Mouse (Mus musculus) olfactory bulb, adult 2 months (tissue): Measurements from ENCODE around the gene Olfr459. TPM values are rescaled to one million over a fixed set of nuclear protein-coding genes. Genes with fewer than 3 reads are reported as not detected.

Experiments used
- H3K27ac ChIP-seq: fragments of 200-500 bp; 2 replicates; pipeline ENCODE4 v1.5.1; 2012; ENCODE audit warnings: low read depth, low read length; ENCODE audit not compliant: insufficient read depth
- H3K4me1 ChIP-seq: fragments of 200-500 bp; 2 replicates; pipeline ENCODE4 v1.6.1; 2012; ENCODE audit warnings: low read length; ENCODE audit not compliant: control insufficient read depth, insufficient read depth
- H3K4me3 ChIP-seq: fragments of 200-500 bp; 2 replicates; pipeline ENCODE4 v1.5.1; 2012; ENCODE audit warnings: mild to moderate bottlenecking, low read depth, low read length, moderate library complexity; ENCODE audit not compliant: insufficient read depth
- CTCF ChIP-seq: fragments of 200-500 bp; IDR thresholded peaks from 2 replicates; pipeline ENCODE4 v1.5.1; 2012; ENCODE audit warnings: low read depth, mild to moderate bottlenecking, low read length, moderate library complexity; ENCODE audit not compliant: insufficient read depth
- POLR2A ChIP-seq: fragments of 200-500 bp; IDR thresholded peaks from 2 replicates; pipeline ENCODE4 v1.6.1; 2012; ENCODE audit warnings: mild to moderate bottlenecking, low read depth, low read length, moderate library complexity; ENCODE audit not compliant: insufficient read depth
- WGBS: fragments of 180-500 bp; shearing (Covaris S2); methylation state at CpG from one replicate; pipeline ENCODE4 v1.1.7; 2018; 5-methylcytosine and 5-hydroxymethylcytosine counted together
- polyA plus RNA-seq: library from polyadenylated mRNA; stranded (reverse); fragments of >200 nt; gene quantifications from 2 replicates; pipeline ENCODE4 v1.2.4, GENCODE M21; 2012; ENCODE audit warnings: low replicate concordance; ENCODE audit not compliant: missing spikeins, insufficient read depth, insufficient read length

The Olfr459 gene
- not detected in 2 replicates for polyA plus RNA-seq

- 80% methylated on average over 7 of the region's 7 CpGs for WGBS
- Histone ChIP-seq H3K27ac (no peak within 1 kb of the TSS), H3K4me3 (no peak within 1 kb of the TSS), H3K4me1 (no peaks in the 10 kb centered on the region)
- TF ChIP-seq CTCF (no peak), POLR2A (no peak)
Observed at GRCm38 (mm10) chr6:41775077-41775476, at the start of gene Olfr459. Olfr459 (minus strand) TSS chr6:41775177.

- Histone ChIP-seq H3K27ac (no peak overlapping the region), H3K4me3 (no peak overlapping the region), H3K4me1 (no peaks in the 10 kb centered on the region)
- no peak for TF ChIP-seq POLR2A
- no peak for TF ChIP-seq CTCF
Observed at GRCm38 (mm10) chr6:41824086-41824485, 49.1 kb upstream of the Olfr459 start.

GRCm38 (mm10) chr6:41786700-41787099 lies 11.7 kb upstream of the Olfr459 start:
- Histone ChIP-seq H3K4me1 (no peaks in the 10 kb centered on the region), H3K4me3 (no peak overlapping the region), H3K27ac (no peak overlapping the region)
- TF ChIP-seq CTCF: no peak
- no peak for TF ChIP-seq POLR2A
- 85% methylated on average over 2 of the region's 2 CpGs for WGBS

GRCm38 (mm10) chr6:41775721-41776120 lies 744 bp upstream of the Olfr459 start:
- Histone ChIP-seq H3K27ac (no peak overlapping the region), H3K4me1 (no peaks in the 10 kb centered on the region)

DNA sequence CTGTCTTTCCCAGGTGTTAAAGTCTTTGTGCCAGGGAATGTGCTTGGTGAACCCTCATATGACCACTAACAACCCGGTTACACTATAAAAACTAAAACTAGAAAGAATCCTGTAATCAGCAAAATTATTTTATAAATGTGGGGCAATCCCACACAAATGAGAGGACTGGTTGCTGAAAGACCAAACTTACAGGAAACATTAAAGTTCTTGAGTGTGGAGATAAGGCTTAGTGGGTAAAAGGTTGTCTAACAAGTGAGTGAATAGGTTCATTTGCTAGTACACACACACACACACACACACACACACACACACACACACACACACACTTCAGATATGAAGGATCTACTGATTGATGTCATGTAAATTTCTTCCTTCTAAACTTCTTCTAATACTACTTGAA lies 5.1 kb downstream of the Olfr459 start:
- no peak for TF ChIP-seq CTCF
- no peak for TF ChIP-seq POLR2A
- no peak overlapping the region for H3K4me3 ChIP-seq
- H3K4me1 ChIP-seq: no peaks in the 10 kb centered on the region
- no peak overlapping the region for H3K27ac ChIP-seq
- WGBS: 82% methylated on average over 1 of the region's 1 CpGs

More at GRCm38 (mm10) chr6:41775721-41776120, 744 bp upstream of the Olfr459 start:
- 52% methylated on average over 6 of the region's 6 CpGs for WGBS
- TF ChIP-seq CTCF (no peak), POLR2A (no peak)
- no peak overlapping the region for H3K4me3 ChIP-seq

DNA sequence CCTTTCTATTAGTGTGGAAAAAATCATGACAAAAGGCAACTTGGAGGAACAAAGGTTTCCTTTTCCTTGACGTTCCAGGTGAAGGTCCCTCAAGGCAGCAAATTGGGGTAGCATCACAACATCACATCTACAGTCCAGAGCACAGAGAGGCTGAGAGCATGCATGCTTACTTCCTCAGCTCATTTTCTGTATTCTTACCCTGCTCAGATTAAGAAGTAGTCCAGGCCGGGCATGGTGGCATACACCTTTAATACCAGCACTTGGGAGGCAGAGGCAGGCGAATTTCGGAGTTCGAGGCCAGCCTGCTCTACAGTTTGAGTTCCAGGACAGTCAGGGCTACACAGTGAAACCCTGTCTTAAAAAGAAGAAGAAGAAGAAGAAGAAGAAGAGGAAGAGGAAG lies 10.7 kb downstream of the Olfr459 start:
- Histone ChIP-seq H3K4me1 (no peaks in the 10 kb centered on the region), H3K4me3 (no peak overlapping the region), H3K27ac (no peak overlapping the region)
- WGBS: 96% methylated on average over 5 of the region's 5 CpGs
- no peak for TF ChIP-seq CTCF
- TF ChIP-seq POLR2A: no peak

DNA sequence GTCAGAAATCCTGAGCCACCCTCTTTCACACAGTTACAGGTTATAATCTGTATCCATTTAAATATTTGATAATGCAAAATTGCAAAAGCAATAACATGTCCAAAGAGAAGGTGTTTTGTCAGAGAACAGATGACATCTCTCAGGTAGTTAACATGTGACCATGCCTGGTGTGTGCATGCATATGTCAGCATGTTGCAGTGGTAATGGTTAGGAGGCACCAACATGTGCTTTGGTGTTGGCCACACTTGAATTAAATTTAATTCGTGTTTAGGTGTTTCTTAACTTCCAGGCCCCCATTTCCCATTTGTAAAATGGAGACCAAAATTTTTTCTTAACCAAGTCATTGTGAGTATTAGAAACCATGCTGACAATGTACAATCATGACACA lies 12.6 kb downstream of the Olfr459 start:
- no peak overlapping the region for H3K27ac ChIP-seq
- H3K4me3 ChIP-seq: no peak overlapping the region
- no peaks in the 10 kb centered on the region for H3K4me1 ChIP-seq
- TF ChIP-seq CTCF (no peak), POLR2A (no peak)
- WGBS: 89% methylated on average over 1 of the region's 1 CpGs

GRCm38 (mm10) chr6:41761702-41762369 lies 13.1 kb downstream of the Olfr459 start:
- Histone ChIP-seq H3K4me3 (no peak overlapping the region), H3K27ac (no peak overlapping the region), H3K4me1 (no peaks in the 10 kb centered on the region)
- 7% methylated on average over 1 of the region's 1 CpGs for WGBS
- TF ChIP-seq POLR2A (no peak), CTCF (no peak)

DNA sequence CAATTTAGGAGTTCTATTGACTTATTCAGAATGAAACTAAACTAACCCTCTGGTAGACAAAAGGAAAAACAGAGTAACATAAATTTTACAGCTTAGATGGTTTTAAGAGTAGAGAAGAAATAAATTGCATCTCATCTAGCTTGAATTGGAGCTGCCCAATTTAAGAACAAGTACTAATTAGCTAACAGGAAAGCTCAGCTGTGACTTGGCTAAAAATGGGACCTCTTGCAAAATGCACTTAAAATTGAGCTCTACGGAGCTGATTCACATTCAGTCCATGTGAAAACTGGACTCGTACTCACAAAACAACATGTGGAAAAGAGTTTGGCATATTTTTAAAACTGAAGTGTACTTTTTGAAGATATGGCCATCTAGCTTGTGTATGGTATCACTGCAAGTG lies 15.4 kb downstream of the Olfr459 start:
- WGBS: 14% methylated on average over 2 of the region's 2 CpGs

More for the DNA sequence above, 15.4 kb downstream of the Olfr459 start:
- Histone ChIP-seq H3K4me3 (no peak overlapping the region), H3K27ac (no peak overlapping the region), H3K4me1 (no peaks in the 10 kb centered on the region)
- TF ChIP-seq CTCF (no peak), POLR2A (no peak)
